In genomic region chr7:44704363-44704762, GRCm38 (mm10) we compare ENCODE assay signal across 10 mouse cellular contexts. TPM values are rescaled to one million over a fixed set of nuclear protein-coding genes. Genes with fewer than 3 reads are reported as not detected.
DNase-seq lines count a peak whose midpoint lies in the region; ATAC-seq and TF ChIP-seq lines count a peak whose summit lies in the region.
"Had no signal": no experiment of that assay in that cellular context is flagged by ENCODE, and none has a peak within 500 bp of the region (broad histone marks: within the 10 kb centered on the region; RNA-seq: fewer than 3 reads in every experiment).

No protein-coding gene starts in this region.

- no peak overlapping the region for H3K4me2 ChIP-seq in forebrain, postnatal 0 days (ENCODE audit: low read depth)
- no peak overlapping the region for H3K4me2 ChIP-seq in forebrain, embryonic 15.5 days (replicated peaks)
- no peak overlapping the region for H3K4me2 ChIP-seq in midbrain, postnatal 0 days (ENCODE audit: low read depth, low read length, poor library complexity, severe bottlenecking)
- no peak overlapping the region for H3K4me2 ChIP-seq in midbrain, embryonic 13.5 days (replicated peaks)

- peak; percentile 69 for TF ChIP-seq CTCF in forebrain, postnatal 0 days (IDR thresholded peaks at IDR 0.05; ENCODE audit: low read depth)
- peak; percentile 74 for TF ChIP-seq CTCF in midbrain, postnatal 0 days (IDR thresholded peaks at IDR 0.05)

- H3K27ac ChIP-seq in forebrain, postnatal 0 days (ENCODE audit: low read depth, low read length): no peak overlapping the region
- no peak overlapping the region for H3K27ac ChIP-seq in forebrain, embryonic 15.5 days (replicated peaks)
- H3K27ac ChIP-seq in midbrain, postnatal 0 days (ENCODE audit: low read depth, low read length): no peak overlapping the region
- no peak overlapping the region for H3K27ac ChIP-seq in midbrain, embryonic 13.5 days

- no peaks in the 10 kb centered on the region for H3K9me3 ChIP-seq in forebrain, postnatal 0 days (ENCODE audit: low read length)
- no peaks in the 10 kb centered on the region for H3K9me3 ChIP-seq in forebrain, embryonic 15.5 days
- no peaks in the 10 kb centered on the region for H3K9me3 ChIP-seq in midbrain, postnatal 0 days (ENCODE audit: low read length)
- peaks cover 5% of the 10 kb centered on the region; the same call in 1 of the 2 replicates for H3K9me3 ChIP-seq in midbrain, embryonic 13.5 days

- H3K27me3 ChIP-seq in forebrain, postnatal 0 days (ENCODE audit: insufficient read depth, low read length): no peaks in the 10 kb centered on the region
- no peaks in the 10 kb centered on the region for H3K27me3 ChIP-seq in forebrain, embryonic 15.5 days
- H3K27me3 ChIP-seq in midbrain, postnatal 0 days (ENCODE audit: insufficient read depth, low read length): no peaks in the 10 kb centered on the region
- no peaks in the 10 kb centered on the region for H3K27me3 ChIP-seq in midbrain, embryonic 13.5 days

- H3K4me3 ChIP-seq in forebrain, postnatal 0 days (ENCODE audit: low read depth, low read length): no peak overlapping the region
- H3K4me3 ChIP-seq in forebrain, embryonic 15.5 days: no peak overlapping the region
- no peak overlapping the region for H3K4me3 ChIP-seq in midbrain, postnatal 0 days (ENCODE audit: low read depth, low read length)
- no peak overlapping the region for H3K4me3 ChIP-seq in midbrain, embryonic 13.5 days (replicated peaks)

- WGBS in forebrain, postnatal 0 days: 58% methylated on average over 3 of the region's 3 CpGs
- WGBS in forebrain, embryonic 15.5 days: 52% methylated on average over 3 of the region's 3 CpGs
- 58% methylated on average over 3 of the region's 3 CpGs for WGBS in midbrain, postnatal 0 days
- WGBS in midbrain, embryonic 13.5 days: 58% methylated on average over 3 of the region's 3 CpGs

- ATAC-seq in forebrain, postnatal 0 days: no peak
- no peak for ATAC-seq in forebrain, embryonic 15.5 days (replicated peaks)
- no peak for ATAC-seq in midbrain, postnatal 0 days (ENCODE audit: low FRiP score)
- no peak for ATAC-seq in midbrain, embryonic 13.5 days
- ATAC-seq in frontal cortex, adult (ENCODE audit: low TSS enrichment): no peak

- H3K9ac ChIP-seq in forebrain, postnatal 0 days: no peak overlapping the region
- no peak overlapping the region for H3K9ac ChIP-seq in forebrain, embryonic 15.5 days (replicated peaks)
- no peak overlapping the region for H3K9ac ChIP-seq in midbrain, postnatal 0 days (replicated peaks; ENCODE audit: low read length, poor library complexity, severe bottlenecking)
- H3K9ac ChIP-seq in midbrain, embryonic 13.5 days (replicated peaks): no peak overlapping the region

- DNase-seq in forebrain, postnatal 0 days: peak; percentile 58
- peak; percentile 46 for DNase-seq in midbrain, postnatal 0 days (ENCODE audit: low spot score)
- peak; percentile 20 for DNase-seq in brain, adult 2 months (ENCODE audit: low read depth, low spot score)
- DNase-seq in layer of hippocampus, postnatal 10 days (ENCODE audit: low spot score in 2 of 2): peak; percentile 65 to 66
- peak; percentile 20 for DNase-seq in thymus, postnatal 14 days

- H3K4me1 ChIP-seq in forebrain, postnatal 0 days (ENCODE audit: insufficient read depth): no peaks in the 10 kb centered on the region
- no peaks in the 10 kb centered on the region for H3K4me1 ChIP-seq in forebrain, embryonic 15.5 days
- H3K4me1 ChIP-seq in midbrain, postnatal 0 days (ENCODE audit: insufficient read depth, low read length): no peaks in the 10 kb centered on the region
- no peaks in the 10 kb centered on the region for H3K4me1 ChIP-seq in midbrain, embryonic 13.5 days (replicated peaks)

- H3K36me3 ChIP-seq in forebrain, postnatal 0 days (ENCODE audit: insufficient read depth): no peaks in the 10 kb centered on the region
- H3K36me3 ChIP-seq in forebrain, embryonic 15.5 days: no peaks in the 10 kb centered on the region
- no peaks in the 10 kb centered on the region for H3K36me3 ChIP-seq in midbrain, postnatal 0 days (ENCODE audit: insufficient read depth, low read length)
- H3K36me3 ChIP-seq in midbrain, embryonic 13.5 days: no peaks in the 10 kb centered on the region

RNA-seq across cellular contexts. Expression of gene Izumo2, which starts 4.2 kb away (rescaled TPM):
- not detected in 2 replicates for total RNA-seq in forebrain, postnatal 0 days (2014; rRNA removed)
- polyA plus RNA-seq in forebrain, postnatal 0 days (2015; fragmentation: Nextera tagmentation; extraction: Ambion mirVana): not detected in 2 replicates
- not detected in 2 replicates for polyA plus RNA-seq in forebrain, embryonic 15.5 days (2015; fragmentation: Nextera tagmentation; extraction: Ambion mirVana)
- total RNA-seq in midbrain, postnatal 0 days (2014; rRNA removed): not detected in 2 replicates
- not detected in 2 replicates for polyA plus RNA-seq in midbrain, postnatal 0 days (2015; fragmentation: Nextera tagmentation; extraction: Ambion mirVana)
- polyA plus RNA-seq in midbrain, embryonic 13.5 days (2015; fragmentation: Nextera tagmentation; extraction: Ambion mirVana): not detected in 2 replicates
- not detected for total RNA-seq in layer of hippocampus, postnatal 10 days (2021)
- polyA plus RNA-seq: heart, embryonic 14.5 days; lung, embryonic 16.5 days had no signal

RNA-seq across cellular contexts. Expression of gene Myh14, which starts 33.7 kb away (rescaled TPM):
- total RNA-seq in forebrain, postnatal 0 days (2014; rRNA removed): 4.5 and 11.9 TPM in 2 replicates
- polyA plus RNA-seq in forebrain, postnatal 0 days (2015; fragmentation: Nextera tagmentation; extraction: Ambion mirVana): 2.9 and 4.2 TPM in 2 replicates
- polyA plus RNA-seq in forebrain, embryonic 15.5 days (2015; fragmentation: Nextera tagmentation; extraction: Ambion mirVana): 1.3 and 1.5 TPM in 2 replicates
- 8.8 and 11.0 TPM in 2 replicates for total RNA-seq in midbrain, postnatal 0 days (2014; rRNA removed)
- 6.9 and 7.9 TPM in 2 replicates for polyA plus RNA-seq in midbrain, postnatal 0 days (2015; fragmentation: Nextera tagmentation; extraction: Ambion mirVana)
- 0.84 and 1.2 TPM in 2 replicates for polyA plus RNA-seq in midbrain, embryonic 13.5 days (2015; fragmentation: Nextera tagmentation; extraction: Ambion mirVana)
- 10 to 100 TPM; 17.6 to 17.9 TPM for total RNA-seq in layer of hippocampus, postnatal 10 days (2021)

RNA-seq across cellular contexts. Expression of gene Vrk3, which starts 43.9 kb away (rescaled TPM):
- total RNA-seq in forebrain, postnatal 0 days (2014; rRNA removed): 18.7 and 19.6 TPM in 2 replicates
- polyA plus RNA-seq in forebrain, postnatal 0 days (2015; fragmentation: Nextera tagmentation; extraction: Ambion mirVana): 27.1 and 31.1 TPM in 2 replicates
- 36.2 and 37.2 TPM in 2 replicates for polyA plus RNA-seq in forebrain, embryonic 15.5 days (2015; fragmentation: Nextera tagmentation; extraction: Ambion mirVana)
- total RNA-seq in midbrain, postnatal 0 days (2014; rRNA removed): 22.8 and 23.3 TPM in 2 replicates
- 23.5 and 26.4 TPM in 2 replicates for polyA plus RNA-seq in midbrain, postnatal 0 days (2015; fragmentation: Nextera tagmentation; extraction: Ambion mirVana)
- 33.9 and 35.2 TPM in 2 replicates for polyA plus RNA-seq in midbrain, embryonic 13.5 days (2015; fragmentation: Nextera tagmentation; extraction: Ambion mirVana)
- total RNA-seq in layer of hippocampus, postnatal 10 days (2021): 10 to 100 TPM; 27.7 to 31.5 TPM

RNA-seq across cellular contexts. Expression of gene Zfp473, which starts 46.5 kb away (rescaled TPM):
- total RNA-seq in forebrain, postnatal 0 days (2014; rRNA removed): 0.85 and 2.0 TPM in 2 replicates
- polyA plus RNA-seq in forebrain, postnatal 0 days (2015; fragmentation: Nextera tagmentation; extraction: Ambion mirVana): 0.41 and 0.74 TPM in 2 replicates
- 1.1 and 1.2 TPM in 2 replicates for polyA plus RNA-seq in forebrain, embryonic 15.5 days (2015; fragmentation: Nextera tagmentation; extraction: Ambion mirVana)
- total RNA-seq in midbrain, postnatal 0 days (2014; rRNA removed): 1.1 TPM in 2 replicates
- polyA plus RNA-seq in midbrain, postnatal 0 days (2015; fragmentation: Nextera tagmentation; extraction: Ambion mirVana): 0.48 and 0.51 TPM in 2 replicates
- polyA plus RNA-seq in midbrain, embryonic 13.5 days (2015; fragmentation: Nextera tagmentation; extraction: Ambion mirVana): 1.2 and 1.4 TPM in 2 replicates
- total RNA-seq in layer of hippocampus, postnatal 10 days (2021): under 1 TPM; 0.16 to 0.53 TPM
